Mouse (Mus musculus): ENCODE measurements around the gene Gm15217. TPM values are rescaled to one million over a fixed set of nuclear protein-coding genes. Genes with fewer than 3 reads are reported as not detected.

The Gm15217 gene
- not detected for total RNA-seq (2022)

- DNase-seq (ENCODE audit: low spot score) = no peak
Observed at GRCm38 (mm10) chr14:46379285-46379684, at the start of gene Gm15217. TSS of gene Gm15217 (plus strand) at chr14:46379414.

DNA sequence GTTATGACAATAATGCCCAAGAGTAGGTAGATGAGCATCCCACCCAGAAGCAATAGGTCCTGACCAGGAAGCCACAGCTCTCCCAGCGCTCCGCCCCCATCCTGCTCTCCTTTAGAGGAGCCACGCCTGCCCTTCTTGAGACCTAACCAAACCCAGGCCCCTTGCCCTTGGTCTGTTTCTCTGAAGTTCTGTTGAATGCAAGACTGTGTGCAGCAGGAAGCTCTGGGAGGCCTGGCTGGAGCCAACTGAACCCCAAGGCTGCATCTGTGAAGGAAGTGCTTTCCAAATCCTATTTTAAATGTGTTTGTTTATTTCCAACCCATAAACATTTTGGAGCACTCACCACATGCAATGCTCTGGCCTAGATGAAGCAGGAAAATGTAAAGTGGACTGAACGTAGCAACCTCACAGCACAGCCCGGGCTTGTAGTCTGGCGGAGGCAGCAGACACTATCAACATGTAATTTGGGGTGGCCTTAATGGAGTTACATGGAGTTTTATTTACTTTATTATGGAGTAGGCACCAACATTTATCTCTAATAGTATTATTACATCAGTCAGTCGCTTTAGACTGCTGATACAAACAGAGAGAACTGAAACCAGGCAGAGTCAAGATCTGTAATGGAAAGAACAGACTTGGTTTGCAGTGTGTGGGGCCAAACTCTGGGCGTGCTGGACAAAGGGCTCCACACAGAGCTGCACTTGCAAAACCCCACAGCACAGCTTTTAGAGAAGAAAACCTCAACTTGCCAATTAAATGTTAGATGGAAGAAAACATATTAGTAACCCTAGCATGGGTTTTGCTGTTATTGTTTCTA lies 45.6 kb upstream of the Gm15217 start:
- no peak for DNase-seq (ENCODE audit: low spot score)

- DNase-seq (ENCODE audit: low spot score) = no peak
Observed at GRCm38 (mm10) chr14:46338801-46339200, 40.4 kb upstream of the Gm15217 start.

GRCm38 (mm10) chr14:46344750-46345149 lies 34.5 kb upstream of the Gm15217 start:
- no peak for DNase-seq (ENCODE audit: low spot score)

- no peak for DNase-seq (ENCODE audit: low spot score)
Observed at GRCm38 (mm10) chr14:46357286-46357685, 21.9 kb upstream of the Gm15217 start.

- DNase-seq (ENCODE audit: low spot score) = no peak
Observed at GRCm38 (mm10) chr14:46357696-46358095, 21.5 kb upstream of the Gm15217 start.

DNA sequence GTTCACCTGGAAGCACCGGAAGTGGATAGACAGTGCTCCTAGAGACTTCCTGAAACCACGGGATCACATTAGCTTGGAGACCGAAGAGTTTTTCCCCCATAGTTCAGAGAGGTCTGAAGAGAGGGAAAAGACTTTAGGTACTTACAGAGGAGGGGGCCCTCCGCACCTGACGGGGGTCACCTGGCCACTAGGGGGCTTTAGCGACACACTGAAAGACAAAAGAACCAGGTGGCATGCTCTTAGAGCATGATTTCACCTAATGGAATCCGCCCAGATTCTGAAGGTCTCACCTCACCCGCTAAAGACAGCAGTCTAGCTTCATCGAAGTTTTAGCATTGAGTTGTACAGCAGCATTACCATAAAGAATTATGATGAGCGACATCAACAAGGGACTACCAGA lies 16.0 kb upstream of the Gm15217 start:
- DNase-seq (ENCODE audit: low spot score) = no peak

- no peak for DNase-seq (ENCODE audit: low spot score)
Observed at GRCm38 (mm10) chr14:46372452-46372851, 6.8 kb upstream of the Gm15217 start.

DNA sequence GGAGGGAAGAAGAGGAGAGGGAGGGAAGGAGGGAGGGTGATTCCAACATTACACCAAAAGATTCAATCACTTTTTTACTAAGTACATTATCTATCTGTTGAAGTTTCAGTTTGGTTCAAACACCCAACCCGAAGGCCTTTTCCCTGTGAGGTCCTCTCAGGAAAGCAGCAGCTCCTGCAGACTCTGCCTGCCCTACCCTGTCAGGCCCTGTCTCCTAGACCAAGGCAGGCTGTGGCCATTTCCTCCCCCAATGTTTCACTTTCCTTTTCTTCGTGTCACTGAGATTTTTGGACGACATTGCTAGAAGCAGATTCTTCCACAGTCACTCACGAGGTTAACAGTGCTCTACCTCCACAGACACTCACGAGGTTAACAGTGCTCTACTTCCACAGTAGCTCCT lies 3.4 kb upstream of the Gm15217 start:
- no peak for DNase-seq (ENCODE audit: low spot score)

GRCm38 (mm10) chr14:46380286-46380721 lies 1.1 kb downstream of the Gm15217 start:
- DNase-seq (ENCODE audit: low spot score) = no peak

DNA sequence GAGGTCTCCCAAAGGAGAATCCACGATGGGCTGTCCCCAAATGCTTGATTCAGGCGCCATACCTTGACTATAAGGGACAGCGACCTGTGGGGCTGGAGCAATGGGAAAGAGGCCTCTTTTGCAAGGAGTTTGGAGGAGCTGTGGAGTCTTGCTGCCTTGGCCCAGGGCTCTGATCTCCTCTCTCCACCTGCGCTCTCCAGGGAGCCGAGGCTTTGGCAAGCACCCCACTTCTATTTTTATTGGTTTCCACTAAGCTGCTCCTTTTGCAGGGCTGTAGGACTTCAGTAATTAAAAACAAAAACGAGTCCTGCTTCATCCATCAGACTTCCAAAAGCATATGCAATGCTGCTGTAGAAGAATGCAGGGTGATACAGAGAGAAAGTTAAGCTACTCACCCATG lies 2.2 kb downstream of the Gm15217 start:
- peak; percentile 53 for DNase-seq (ENCODE audit: low spot score)

- DNase-seq (ENCODE audit: low spot score) = no peak
Observed at GRCm38 (mm10) chr14:46384946-46385691, 5.9 kb downstream of the Gm15217 start.

- no peak for DNase-seq (ENCODE audit: low spot score)
Observed at GRCm38 (mm10) chr14:46385701-46386477, 6.7 kb downstream of the Gm15217 start.

DNA sequence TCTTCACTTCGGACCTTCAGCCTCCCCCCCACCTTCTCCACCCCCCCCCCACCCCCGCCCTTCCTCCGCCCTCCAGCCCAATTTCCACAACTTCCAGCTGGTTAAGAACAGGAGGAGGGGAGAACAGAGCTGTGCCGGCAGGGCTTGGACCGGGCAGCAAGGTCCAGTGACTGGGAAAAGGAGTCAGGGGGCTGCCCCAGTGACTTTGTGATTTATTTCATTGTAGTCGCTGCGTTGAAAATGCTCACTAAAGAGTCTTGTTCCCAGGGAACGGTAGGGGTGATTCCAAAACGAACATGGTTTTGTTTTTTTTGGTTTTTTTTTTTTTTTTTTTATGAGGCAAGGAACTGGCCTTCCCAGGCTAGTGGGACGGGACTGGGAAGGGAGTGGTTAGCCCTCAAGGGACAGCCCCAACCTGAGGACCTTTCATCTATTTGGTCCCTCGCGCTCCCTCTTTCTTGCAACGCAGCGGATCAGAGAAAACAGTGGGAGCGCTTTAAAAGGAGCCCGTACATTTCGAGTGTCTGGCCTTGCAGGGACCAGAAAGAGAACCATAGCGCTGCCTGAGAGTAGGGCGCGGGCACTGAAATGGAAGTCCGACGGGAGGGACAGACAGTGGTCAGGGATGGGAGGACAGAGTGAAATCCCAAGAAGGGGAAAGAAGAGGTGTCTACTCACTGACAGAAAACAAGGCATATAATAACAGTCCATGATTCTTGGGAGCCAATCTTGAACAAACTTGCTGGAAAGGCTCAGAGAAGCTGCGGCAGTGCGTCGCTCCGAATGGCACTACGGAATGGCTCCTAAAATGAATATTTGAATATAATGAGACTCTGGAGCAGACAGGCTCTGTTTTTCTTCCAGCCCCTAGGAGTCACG lies 7.5 kb downstream of the Gm15217 start:
- DNase-seq (ENCODE audit: low spot score) = no peak

DNA sequence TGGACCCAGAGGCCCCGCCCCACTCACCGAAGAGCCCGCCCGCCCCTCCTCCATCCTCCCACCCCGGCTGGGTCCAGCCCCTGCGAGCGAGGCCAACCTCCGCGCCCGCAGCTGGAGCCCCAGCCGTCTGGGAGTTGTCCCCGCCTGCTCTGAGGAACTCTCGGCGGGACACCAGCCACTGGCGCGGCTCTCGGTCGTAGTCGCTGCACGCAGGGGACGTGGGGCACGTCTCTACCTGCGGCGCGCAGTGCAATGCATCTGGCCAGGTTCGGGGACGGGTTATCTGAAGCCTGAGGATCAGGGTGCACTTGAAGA lies 8.1 kb downstream of the Gm15217 start:
- DNase-seq (ENCODE audit: low spot score) = peak; percentile 75

- DNase-seq (ENCODE audit: low spot score) = no peak
Observed at GRCm38 (mm10) chr14:46387821-46388481, 8.7 kb downstream of the Gm15217 start.

GRCm38 (mm10) chr14:46388636-46389035 lies 9.4 kb downstream of the Gm15217 start:
- DNase-seq (ENCODE audit: low spot score) = no peak

DNA sequence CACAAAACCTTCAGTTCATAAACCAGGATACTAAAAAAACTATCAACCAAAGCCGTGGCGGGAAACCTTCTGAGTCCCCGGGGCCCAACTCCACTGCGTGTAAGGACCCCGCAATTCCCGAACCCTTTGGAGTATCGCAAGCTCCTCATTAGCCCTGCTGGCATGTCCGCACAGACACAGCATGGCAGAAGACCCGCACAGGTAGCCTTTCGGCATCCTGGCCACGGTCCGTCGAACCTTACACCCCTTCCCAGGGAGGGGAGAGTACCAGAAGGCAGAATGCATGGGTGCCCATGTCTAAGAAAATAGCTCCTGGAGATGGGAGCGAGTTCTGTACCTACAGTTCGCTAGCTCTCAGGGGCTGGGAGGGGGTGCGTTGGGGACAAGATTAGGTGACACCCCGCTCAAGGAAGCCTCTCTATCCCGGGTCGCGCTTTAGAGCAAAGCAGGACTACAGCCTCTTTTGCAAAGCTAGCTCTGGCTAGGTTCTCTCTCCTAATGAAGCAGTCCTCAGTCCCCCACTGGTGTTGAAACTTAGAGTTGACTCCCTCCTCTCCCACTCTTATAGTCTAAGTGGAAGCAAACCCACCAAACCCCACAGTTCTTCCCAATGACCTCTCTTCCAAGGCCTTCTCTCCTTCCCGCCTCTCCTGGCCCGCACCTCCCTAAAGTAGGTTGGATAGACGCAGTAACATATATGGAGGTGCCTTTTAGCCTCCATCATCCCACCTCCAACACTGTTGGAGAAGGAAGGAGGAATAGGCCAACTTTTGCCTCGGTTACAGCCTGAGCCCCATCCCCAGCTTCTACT lies 10.4 kb downstream of the Gm15217 start:
- no peak for DNase-seq (ENCODE audit: low spot score)

DNA sequence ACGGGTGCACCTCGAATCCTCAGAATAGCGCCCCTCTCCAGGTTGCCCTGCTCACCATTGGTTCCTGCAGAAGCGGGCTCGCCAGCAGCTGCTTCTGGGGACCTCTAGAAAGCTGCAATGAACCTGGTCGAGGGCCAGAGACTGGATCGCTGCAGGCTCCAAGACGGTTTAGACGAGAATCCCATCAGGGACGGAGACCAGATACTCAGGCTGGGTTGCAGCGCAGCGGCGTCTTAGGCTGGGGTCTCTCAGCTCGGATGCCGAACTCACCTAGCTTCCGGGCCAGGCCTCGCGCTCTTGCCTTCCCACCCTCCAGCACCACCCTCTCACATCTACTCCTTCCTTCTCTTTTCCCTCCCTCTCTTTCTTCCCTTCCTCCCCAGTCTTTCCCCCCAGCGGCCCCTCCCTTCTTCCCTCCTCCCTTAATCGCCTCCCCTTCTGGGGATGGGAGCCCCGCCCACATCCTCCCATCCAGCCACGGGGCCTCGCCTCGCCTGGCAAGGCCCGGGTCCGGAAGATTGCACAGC lies 11.1 kb downstream of the Gm15217 start, which contains the start of gene Bmp4:
TSS of gene Bmp4 (minus strand) at position 421 of the 527 bp plus-strand sequence.
- DNase-seq (ENCODE audit: low spot score) = peak; percentile 51

Measured in heart, adult 8-10 months (tissue).